Mouse (Mus musculus) embryo, embryonic 9.5 days (tissue): ENCODE results near the gene Tesmin.

Experiments used
- DNase-seq: peaks from one replicate; pipeline ENCODE4 v3.0.0-alpha.2; 2017; ENCODE audit errors: extremely low spot score

The Tesmin gene

DNA sequence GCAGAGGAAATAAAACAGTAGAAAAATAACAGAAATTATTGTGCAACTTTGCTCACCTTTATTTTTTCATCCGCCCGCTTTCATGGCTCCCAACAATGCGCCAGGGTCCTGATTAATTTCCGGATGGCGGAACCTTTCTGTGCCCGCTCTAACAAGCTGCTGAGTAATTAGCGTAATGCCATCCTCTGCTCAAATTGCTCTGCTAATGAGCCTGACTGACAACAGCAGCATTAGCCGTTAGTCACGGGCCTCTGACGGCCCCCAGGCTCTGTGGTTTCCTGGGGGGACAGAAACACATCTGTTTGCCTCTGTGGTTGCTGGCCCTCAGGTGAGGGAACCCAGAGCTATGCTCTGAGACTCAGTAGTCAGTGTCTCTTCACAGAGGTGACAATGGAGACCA is 52.4 kb downstream of the Tesmin start:
- no peak for DNase-seq

- DNase-seq: no peak
These were observed 58.7 kb downstream of the Tesmin start for GRCm38 (mm10) chr19:3447348-3447747.

DNA sequence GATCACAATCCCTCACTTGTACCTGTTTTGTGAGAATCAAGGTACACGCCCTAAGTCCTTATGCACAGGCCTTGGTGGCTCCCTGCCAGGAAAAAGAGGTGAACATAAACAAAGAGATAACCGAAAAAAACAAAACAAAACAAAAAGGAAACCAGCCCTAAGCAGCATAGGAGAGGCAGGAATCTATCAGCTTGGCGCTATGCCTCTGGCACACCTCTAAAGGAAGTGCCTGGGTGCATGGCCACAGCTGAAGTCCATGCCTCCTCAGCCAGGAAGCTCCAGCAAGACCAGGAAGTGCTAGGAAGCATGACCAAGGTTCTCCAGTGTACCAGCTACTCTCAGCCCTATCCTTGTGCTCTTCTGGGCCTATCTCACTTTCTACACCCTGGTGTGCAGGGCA is 60.6 kb downstream of the Tesmin start:
- DNase-seq: no peak

GRCm38 (mm10) chr19:3450714-3451113 is 62.1 kb downstream of the Tesmin start:
- no peak for DNase-seq

DNA sequence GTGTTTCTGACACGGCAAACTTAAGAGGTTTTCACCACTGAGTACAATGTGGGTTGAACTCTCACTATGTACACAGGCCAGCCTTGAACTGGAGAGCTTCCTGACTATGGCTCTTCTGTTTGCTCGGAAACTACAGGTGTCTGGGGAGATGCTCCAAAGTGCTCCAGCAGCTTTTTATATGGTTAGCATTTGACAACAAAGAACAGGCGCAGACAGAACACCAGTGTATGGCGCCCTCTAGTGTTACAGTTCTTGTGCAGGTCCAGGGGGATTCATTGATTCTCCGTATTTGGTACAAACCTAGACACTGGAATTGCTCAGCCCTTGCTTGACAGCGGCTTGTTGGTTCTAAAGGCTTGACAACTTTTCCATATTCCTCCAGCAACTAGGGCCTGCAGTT is 62.5 kb downstream of the Tesmin start:
- peak; percentile 63 for DNase-seq

DNA sequence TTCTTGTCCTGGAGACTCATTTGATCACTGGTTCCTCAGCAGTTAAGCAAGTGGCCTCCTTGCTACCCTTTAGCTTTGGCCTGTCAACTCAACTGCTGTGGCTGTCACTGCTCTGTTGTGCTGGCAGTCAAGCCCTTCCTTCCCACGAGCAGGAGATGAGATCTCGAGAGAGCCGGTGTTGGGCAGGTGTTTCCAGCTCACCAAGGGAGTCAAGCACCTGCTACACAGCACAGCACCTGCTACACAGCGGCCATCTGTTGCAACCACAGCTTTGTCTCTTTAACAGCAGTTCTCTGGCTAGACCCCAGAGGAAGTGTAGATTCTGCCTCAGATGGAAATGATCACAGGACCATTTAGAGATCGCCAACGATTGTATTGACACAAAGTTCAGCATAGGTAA is 63.0 kb downstream of the Tesmin start:
- peak; percentile 15 for DNase-seq
